Mouse (Mus musculus) lung, postnatal 0 days (tissue): ENCODE data around the gene Fasn.
"Not testable (repeated sequence)": the region's sequence is repeated elsewhere in the genome, so short reads cannot be mapped to it uniquely, and the experiment has no call there.

Source experiments
- CTCF ChIP-seq: IDR thresholded peaks from 2 replicates; pipeline ENCODE4 v1.5.1; 2016; ENCODE audit warnings: antibody characterized with exemption, mild to moderate bottlenecking
- EP300 ChIP-seq: IDR thresholded peaks from 2 replicates; pipeline ENCODE4 v1.6.1; 2016; ENCODE audit warnings: antibody characterized with exemption, mild to moderate bottlenecking, control low read depth

DNA sequence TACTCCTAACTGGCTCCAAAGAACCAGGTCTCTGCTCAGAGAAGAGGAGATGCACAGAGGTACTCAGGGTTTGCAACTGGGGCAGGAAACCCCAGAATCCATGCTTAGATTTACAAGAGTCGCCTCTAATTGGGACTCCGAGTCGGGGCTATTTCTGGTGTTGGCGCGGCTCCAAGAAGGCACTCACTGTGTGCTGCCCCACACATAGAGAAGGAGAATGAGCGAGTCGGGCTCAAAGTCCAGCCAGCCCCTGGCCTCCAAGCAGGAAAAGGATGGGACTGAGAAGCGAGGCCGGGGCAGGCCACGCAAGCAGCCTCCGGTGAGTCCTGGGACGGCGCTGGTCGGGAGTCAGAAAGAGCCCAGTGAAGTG is 61.7 kb downstream of the Fasn start, which contains the start of gene Hmga1b:
- TF ChIP-seq CTCF, EP300: not testable (repeated sequence)
